Mouse (Mus musculus) lung, embryonic 14.5 days (tissue): ENCODE results near the gene Ndufv1. TPM values are rescaled to one million over a fixed set of nuclear protein-coding genes. Genes with fewer than 3 reads are reported as not detected.
"Not testable (repeated sequence)": the region's sequence is repeated elsewhere in the genome, so short reads cannot be mapped to it uniquely, and the experiment has no call there.

Source experiments
- ATAC-seq: fragments of 200-750 bp; cut with Nextera tagmentation; 2 replicates; pipeline ENCODE4 v1.8.0; 2017; ENCODE audit warnings: mild to moderate bottlenecking, moderate TSS enrichment, moderate library complexity; ENCODE audit not compliant: insufficient read depth
- DNase-seq: peaks from one replicate; pipeline ENCODE4 v3.0.0-alpha.2; 2015
- H3K27ac ChIP-seq: fragments of 300-500 bp; sonication (generic); 2 replicates; pipeline ENCODE4 v1.5.1; 2014; ENCODE audit warnings: low read depth, mild to moderate bottlenecking, moderate library complexity
- H3K27me3 ChIP-seq: fragments of 300-500 bp; sonication (generic); 2 replicates; pipeline ENCODE4 v1.6.1; 2014; ENCODE audit warnings: low read length, control low read depth; ENCODE audit not compliant: insufficient read depth
- H3K36me3 ChIP-seq: fragments of 300-500 bp; sonication (generic); 2 replicates; pipeline ENCODE4 v1.6.1; 2014; ENCODE audit warnings: control low read depth; ENCODE audit not compliant: insufficient read depth
- H3K4me1 ChIP-seq: fragments of 300-500 bp; sonication (generic); 2 replicates; pipeline ENCODE4 v1.6.1; 2014; ENCODE audit warnings: antibody characterized with exemption, control low read depth; ENCODE audit not compliant: insufficient read depth
- H3K4me2 ChIP-seq: fragments of 300-500 bp; sonication (generic); 2 replicates; pipeline ENCODE4 v1.6.1; 2014; ENCODE audit warnings: mild to moderate bottlenecking
- H3K4me3 ChIP-seq: fragments of 300-500 bp; sonication (generic); 2 replicates; pipeline ENCODE4 v1.5.1; 2014; ENCODE audit warnings: low read depth, low read length
- H3K9ac ChIP-seq: fragments of 300-500 bp; sonication (generic); 2 replicates; pipeline ENCODE4 v1.6.1; 2014
- H3K9me3 ChIP-seq: fragments of 300-500 bp; sonication (generic); 2 replicates; pipeline ENCODE4 v1.6.1; 2016; ENCODE audit warnings: low read depth, low read length, control low read depth
- CTCF ChIP-seq: IDR thresholded peaks from 2 replicates; pipeline ENCODE4 v1.5.1; 2016; ENCODE audit warnings: antibody characterized with exemption, low read depth
- WGBS: fragments of 180-500 bp; shearing (Covaris S2); extraction: QIAGEN DNeasy Blood & Tissue Kit; methylation state at CpG from one replicate; pipeline ENCODE4 v1.1.7; 2014; 5-methylcytosine and 5-hydroxymethylcytosine counted together
- polyA plus RNA-seq: library from polyadenylated mRNA; unstranded; fragments of >200 nt; fragmentation: Nextera tagmentation; extraction: Ambion mirVana; gene quantifications from 2 replicates; pipeline ENCODE4 v1.2.1, GENCODE M21; 2014

Ndufv1 gene
- 193 and 198 TPM in 2 replicates for polyA plus RNA-seq

- Histone ChIP-seq H3K36me3 (peaks cover 33% of the 10 kb centered on the region), H3K4me3 (peak within 1 kb of the TSS; percentile 88), H3K4me1 (no peaks in the 10 kb centered on the region), H3K9ac (peak within 1 kb of the TSS; percentile 71), H3K4me2 (peak within 1 kb of the TSS; percentile 72), H3K27ac (peak within 1 kb of the TSS; percentile 52), H3K27me3 (no peaks in the 10 kb centered on the region), H3K9me3 (no peaks in the 10 kb centered on the region)
- peak; percentile 91 for TF ChIP-seq CTCF
- ATAC-seq (peak; percentile 99), DNase-seq (peak; percentile 100)
- WGBS: under 1% methylated on average over 45 of the region's 45 CpGs
These were observed at the start of gene Ndufv1 for GRCm38 (mm10) chr19:4012432-4013022. Gene Ndufv1, minus strand, starts transcription at chr19:4012806.

- no peaks in the 10 kb centered on the region for H3K36me3 ChIP-seq
- H3K9me3 ChIP-seq: no peaks in the 10 kb centered on the region
- no peak for DNase-seq
- no peak overlapping the region for H3K9ac ChIP-seq
- no peak for TF ChIP-seq CTCF
- H3K4me1 ChIP-seq: no peaks in the 10 kb centered on the region
- ATAC-seq: no peak
- 94% methylated on average over 6 of the region's 6 CpGs for WGBS
- H3K4me2 ChIP-seq: no peak overlapping the region
- H3K4me3 ChIP-seq: no peak overlapping the region
- H3K27me3 ChIP-seq: 0 out of 2 replicates have a peak, but pooled peaks cover 6% of the 10 kb centered on the region
- H3K27ac ChIP-seq: no peak overlapping the region
These were observed 48.4 kb upstream of the Ndufv1 start for GRCm38 (mm10) chr19:4060899-4061465.

GRCm38 (mm10) chr19:4060044-4060898, 47.7 kb upstream of the Ndufv1 start:
- not testable (repeated sequence) for H3K36me3 ChIP-seq, H3K4me1 ChIP-seq, DNase-seq, H3K9me3 ChIP-seq, H3K27ac ChIP-seq, H3K27me3 ChIP-seq, H3K4me3 ChIP-seq, H3K9ac ChIP-seq, ATAC-seq, H3K4me2 ChIP-seq
- 83% methylated on average over 8 of the region's 8 CpGs for WGBS

DNA sequence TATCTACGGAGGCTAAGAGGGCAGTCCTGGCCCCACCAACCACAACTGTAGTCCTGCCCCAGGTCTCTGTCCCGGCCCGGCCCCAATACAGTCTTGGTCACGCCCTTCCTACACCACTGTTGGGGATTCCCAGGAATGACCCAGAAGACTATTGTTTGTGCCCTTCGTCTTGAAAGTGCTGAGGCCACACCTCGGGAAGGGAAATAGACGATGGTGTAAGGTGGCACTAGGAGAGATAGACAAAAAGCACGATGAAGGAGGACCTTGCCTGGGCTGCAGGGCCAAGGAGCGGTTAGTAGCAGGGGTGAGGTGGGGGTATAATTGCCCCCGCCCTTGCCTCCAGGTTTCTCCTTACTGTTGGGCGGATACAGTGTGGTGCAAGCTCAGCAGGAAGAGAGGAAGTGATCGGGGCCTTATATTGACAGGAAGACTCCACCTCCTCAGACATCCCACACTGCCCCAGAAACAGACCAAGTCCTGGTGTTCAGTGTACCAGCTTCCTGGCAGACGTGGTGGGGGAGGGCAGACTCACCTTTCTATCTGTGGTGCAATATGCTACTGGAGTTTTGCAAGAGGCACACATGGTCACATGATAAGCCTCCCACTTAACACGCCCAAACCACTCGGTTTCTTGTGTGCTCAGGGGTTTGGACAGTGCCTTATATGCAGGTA, 46.6 kb upstream of the Ndufv1 start, which contains the start of gene Gstp3:
TSS of gene Gstp3 (minus strand) at position 501 of the 672 bp plus-strand sequence.
- no peaks in the 10 kb centered on the region for H3K36me3 ChIP-seq
- no peak for TF ChIP-seq CTCF
- ATAC-seq (no peak), DNase-seq (no peak)
- 0 out of 2 replicates have a peak, but pooled peaks cover 6% of the 10 kb centered on the region for H3K27me3 ChIP-seq
- no peak within 1 kb of the TSS for H3K9ac ChIP-seq
- H3K27ac ChIP-seq: no peak within 1 kb of the TSS
- H3K4me3 ChIP-seq: no peak within 1 kb of the TSS
- 70% methylated on average over 15 of the region's 15 CpGs for WGBS
- H3K4me2 ChIP-seq: no peak within 1 kb of the TSS
- no peaks in the 10 kb centered on the region for H3K9me3 ChIP-seq
- H3K4me1 ChIP-seq: no peaks in the 10 kb centered on the region

GRCm38 (mm10) chr19:4058581-4058980, 46.0 kb upstream of the Ndufv1 start:
- 81% methylated on average over 5 of the region's 5 CpGs for WGBS
- Histone ChIP-seq H3K36me3 (no peaks in the 10 kb centered on the region), H3K9me3 (no peaks in the 10 kb centered on the region), H3K27ac (no peak overlapping the region), H3K4me2 (no peak overlapping the region), H3K9ac (no peak overlapping the region), H3K4me1 (no peaks in the 10 kb centered on the region), H3K4me3 (no peak overlapping the region), H3K27me3 (0 out of 2 replicates have a peak, but pooled peaks cover 6% of the 10 kb centered on the region)
- TF ChIP-seq CTCF: no peak
- DNase-seq: no peak
- ATAC-seq: no peak

DNA sequence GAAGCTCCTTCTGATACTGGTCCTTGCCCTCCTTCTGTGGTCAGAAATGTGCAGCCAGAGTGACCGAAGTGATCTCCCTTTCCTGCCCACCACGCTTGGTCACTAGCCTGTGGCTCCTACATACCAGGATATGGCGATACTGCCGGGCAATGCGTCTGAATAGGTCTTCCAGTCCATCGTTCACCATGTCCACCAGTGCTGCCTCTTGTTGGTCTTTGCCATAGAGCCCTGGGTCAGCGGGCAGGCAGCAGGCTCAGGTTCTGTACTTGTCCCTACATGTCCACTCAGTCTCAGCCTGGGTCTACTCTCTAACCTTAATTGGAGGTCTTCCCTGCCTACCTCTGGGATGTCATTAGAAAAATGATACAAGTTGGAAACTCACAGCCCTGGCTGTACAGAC, 45.4 kb upstream of the Ndufv1 start:
- H3K4me1 ChIP-seq: no peaks in the 10 kb centered on the region
- H3K4me3 ChIP-seq: no peak overlapping the region
- WGBS: 91% methylated on average over 7 of the region's 7 CpGs
- H3K9me3 ChIP-seq: no peaks in the 10 kb centered on the region
- DNase-seq (no peak), ATAC-seq (no peak)
- H3K4me2 ChIP-seq: no peak overlapping the region
- 0 out of 2 replicates have a peak, but pooled peaks cover 6% of the 10 kb centered on the region for H3K27me3 ChIP-seq
- H3K36me3 ChIP-seq: no peaks in the 10 kb centered on the region
- no peak for TF ChIP-seq CTCF
- H3K27ac ChIP-seq: no peak overlapping the region
- no peak overlapping the region for H3K9ac ChIP-seq
